Mouse (Mus musculus) testis, adult 2 months (tissue): ENCODE data around the gene Xpo6. TPM values are rescaled to one million over a fixed set of nuclear protein-coding genes. Genes with fewer than 3 reads are reported as not detected.

ENCODE experiments used
- H3K27ac ChIP-seq: fragments of 200-500 bp; 2 replicates; pipeline ENCODE4 v1.5.1; 2012; ENCODE audit warnings: low read depth, low read length; ENCODE audit not compliant: control insufficient read depth, insufficient read depth
- H3K27me3 ChIP-seq: fragments of 200-500 bp; 2 replicates; pipeline ENCODE4 v1.6.1; 2012; ENCODE audit warnings: mild to moderate bottlenecking, low read length, moderate library complexity; ENCODE audit not compliant: control insufficient read depth, insufficient read depth
- H3K36me3 ChIP-seq: fragments of 200-500 bp; 2 replicates; pipeline ENCODE4 v1.6.1; 2012; ENCODE audit warnings: mild to moderate bottlenecking, low read length; ENCODE audit not compliant: control insufficient read depth, insufficient read depth
- H3K4me1 ChIP-seq: fragments of 200-500 bp; 2 replicates; pipeline ENCODE4 v1.6.1; 2012; ENCODE audit warnings: low read length; ENCODE audit not compliant: control insufficient read depth, insufficient read depth
- H3K4me3 ChIP-seq: fragments of 200-500 bp; 2 replicates; pipeline ENCODE4 v1.5.1; 2012; ENCODE audit warnings: low read depth, mild to moderate bottlenecking, low read length, moderate library complexity, mixed read lengths; ENCODE audit not compliant: control insufficient read depth
- CTCF ChIP-seq: fragments of 200-500 bp; IDR thresholded peaks from 2 replicates; pipeline ENCODE4 v1.5.1; 2012; ENCODE audit warnings: low read depth, mild to moderate bottlenecking, inconsistent platforms, low read length, moderate library complexity; ENCODE audit not compliant: control insufficient read depth, insufficient read depth, insufficient replicate concordance
- POLR2A ChIP-seq: fragments of 200-500 bp; IDR thresholded peaks from 2 replicates; pipeline ENCODE4 v1.6.1; 2012; ENCODE audit warnings: low read depth, mild to moderate bottlenecking, inconsistent platforms, low read length, moderate library complexity; ENCODE audit not compliant: control insufficient read depth
- polyA plus RNA-seq: library from polyadenylated mRNA; depleted of rRNA; stranded (reverse); fragments of >200 nt; gene quantifications from 2 replicates; pipeline ENCODE4 v1.2.3, GENCODE M21; 2012

Gene Xpo6
- polyA plus RNA-seq, 1 experiment: 695 TPM

GRCm38 (mm10) chr7:126082286-126082741 is 118.0 kb downstream of the Xpo6 start, which contains the start of gene Gsg1l:
Gsg1l (minus strand) TSS chr7:126082411.
- H3K36me3 ChIP-seq: no peaks in the 10 kb centered on the region
- H3K27me3 ChIP-seq: no peaks in the 10 kb centered on the region
- peak within 1 kb of the TSS; percentile 66 for H3K4me3 ChIP-seq
- peaks cover 6% of the 10 kb centered on the region for H3K4me1 ChIP-seq
- no peak within 1 kb of the TSS for H3K27ac ChIP-seq
- TF ChIP-seq POLR2A (no peak), CTCF (no peak)

- Histone ChIP-seq H3K4me1 (peaks cover 6% of the 10 kb centered on the region), H3K36me3 (no peaks in the 10 kb centered on the region), H3K27me3 (no peaks in the 10 kb centered on the region), H3K4me3 (peak overlapping the region; percentile 66), H3K27ac (no peak overlapping the region)
- TF ChIP-seq POLR2A: no peak
- TF ChIP-seq CTCF: no peak
Observed at GRCm38 (mm10) chr7:126081727-126082285, 118.5 kb downstream of the Xpo6 start.

DNA sequence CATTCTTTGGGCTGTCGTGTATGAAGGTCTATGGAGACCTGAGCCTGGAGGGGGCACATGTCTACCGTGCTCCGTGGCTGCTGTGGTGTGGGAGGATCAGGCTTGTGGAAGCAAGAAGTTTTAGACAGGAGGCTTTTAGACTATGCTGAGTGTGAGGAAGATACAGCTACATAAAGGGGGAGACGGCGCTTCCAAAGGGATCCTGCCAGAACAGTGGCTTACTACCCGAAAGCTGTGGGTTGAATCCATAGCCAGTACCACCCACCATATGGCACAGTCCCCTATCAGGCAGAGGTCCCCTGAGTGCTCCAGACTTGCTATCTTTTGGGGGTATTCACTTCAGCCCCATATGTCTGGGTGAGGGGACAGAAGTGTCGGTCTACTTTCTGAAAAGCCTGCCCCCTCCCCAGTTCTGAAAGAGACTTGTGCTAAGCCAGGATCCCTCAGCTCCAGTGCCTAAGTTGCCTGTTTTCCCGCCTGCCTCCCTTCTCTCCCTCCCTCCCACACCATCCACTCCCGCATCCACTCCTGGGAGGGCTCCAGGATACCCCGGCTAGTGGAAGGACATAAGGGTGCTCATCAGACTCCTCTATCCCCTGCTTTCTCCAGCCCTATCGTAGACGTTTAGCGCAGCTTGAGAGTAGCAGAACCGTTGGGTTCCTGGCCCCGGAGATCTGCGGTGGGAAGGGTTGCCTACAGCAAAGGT is 119.2 kb downstream of the Xpo6 start:
- Histone ChIP-seq H3K27ac (no peak overlapping the region), H3K27me3 (no peaks in the 10 kb centered on the region), H3K36me3 (no peaks in the 10 kb centered on the region), H3K4me3 (peak overlapping the region; percentile 66), H3K4me1 (peaks cover 6% of the 10 kb centered on the region)
- TF ChIP-seq POLR2A (no peak), CTCF (no peak)

- peaks cover 1% of the 10 kb centered on the region; the same call in 1 of the 2 replicates for H3K4me1 ChIP-seq
- no peak overlapping the region for H3K27ac ChIP-seq
- H3K36me3 ChIP-seq: no peaks in the 10 kb centered on the region
- no peak for TF ChIP-seq POLR2A
- TF ChIP-seq CTCF: no peak
- no peaks in the 10 kb centered on the region for H3K27me3 ChIP-seq
- no peak overlapping the region for H3K4me3 ChIP-seq
Observed at GRCm38 (mm10) chr7:126076935-126077334, 123.4 kb downstream of the Xpo6 start.

DNA sequence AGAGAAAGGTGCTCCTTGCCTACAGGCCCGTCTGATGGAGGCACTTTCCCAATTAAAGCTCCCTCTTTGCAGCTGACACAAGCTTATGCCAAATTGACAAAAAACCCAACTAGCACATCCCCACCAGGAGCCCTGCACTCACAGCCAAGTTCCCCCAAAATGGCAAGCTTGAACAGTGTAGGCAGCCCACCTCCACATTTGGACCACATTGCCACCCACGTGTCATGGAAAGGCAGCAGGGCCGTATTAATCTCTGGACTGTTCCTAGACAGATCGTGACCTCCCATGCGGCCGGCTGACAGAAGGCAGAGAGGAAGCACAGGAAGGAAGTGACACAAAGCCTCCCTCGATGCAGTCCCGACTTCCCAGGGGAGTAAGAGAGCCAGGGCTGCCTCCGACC is 125.2 kb downstream of the Xpo6 start:
- no peak overlapping the region for H3K27ac ChIP-seq
- no peaks in the 10 kb centered on the region for H3K4me1 ChIP-seq
- no peak overlapping the region for H3K4me3 ChIP-seq
- H3K27me3 ChIP-seq: no peaks in the 10 kb centered on the region
- no peaks in the 10 kb centered on the region for H3K36me3 ChIP-seq
- TF ChIP-seq POLR2A: no peak
- no peak for TF ChIP-seq CTCF

GRCm38 (mm10) chr7:126070321-126070720 is 130.0 kb downstream of the Xpo6 start:
- Histone ChIP-seq H3K4me1 (peaks cover 5% of the 10 kb centered on the region), H3K27me3 (no peaks in the 10 kb centered on the region), H3K4me3 (no peak overlapping the region), H3K27ac (no peak overlapping the region), H3K36me3 (no peaks in the 10 kb centered on the region)
- TF ChIP-seq POLR2A (no peak), CTCF (no peak)

DNA sequence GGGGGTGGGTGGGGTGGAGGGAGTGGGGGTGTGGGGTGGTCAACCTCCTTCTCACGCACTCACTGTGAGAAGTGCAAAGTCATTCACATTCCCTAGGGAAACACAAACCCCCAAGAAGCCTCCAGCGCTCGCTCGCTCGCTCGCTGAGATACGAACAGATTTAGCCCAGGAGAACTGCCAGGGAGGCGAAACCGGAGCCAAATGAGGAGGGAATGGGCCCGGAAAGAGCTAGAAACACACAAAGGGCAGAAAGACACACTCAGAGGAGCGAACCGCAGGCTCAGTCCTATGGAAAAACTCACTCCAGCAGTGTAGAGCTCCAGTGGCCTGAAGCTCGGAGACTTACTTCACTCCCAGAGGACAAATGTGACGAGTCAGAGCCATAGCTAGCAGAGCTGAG is 133.5 kb downstream of the Xpo6 start:
- H3K4me3 ChIP-seq: no peak overlapping the region
- no peaks in the 10 kb centered on the region for H3K36me3 ChIP-seq
- H3K27ac ChIP-seq: no peak overlapping the region
- peaks cover 5% of the 10 kb centered on the region for H3K4me1 ChIP-seq
- no peaks in the 10 kb centered on the region for H3K27me3 ChIP-seq
- TF ChIP-seq POLR2A (no peak), CTCF (no peak)
